Mouse (Mus musculus): ENCODE results near the gene Sult6b2.

DNA sequence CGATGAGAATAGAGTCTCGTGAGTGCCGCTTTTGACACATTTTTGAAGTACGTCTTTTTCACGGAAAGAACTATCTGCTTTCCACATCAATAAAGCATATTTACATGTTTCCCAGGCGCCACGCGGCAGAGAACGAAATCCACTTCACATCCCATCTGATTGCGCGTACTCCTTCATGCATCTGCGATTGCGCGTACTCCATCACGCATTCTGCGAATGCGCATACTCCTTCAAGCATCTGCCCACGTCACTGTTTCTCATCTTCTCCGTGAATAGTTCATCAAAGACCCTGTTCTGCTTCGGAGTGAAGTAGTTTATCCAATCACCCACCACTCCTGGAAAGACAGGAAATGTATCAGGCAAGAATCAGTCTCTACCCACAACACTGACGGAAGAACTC lies 18.2 kb downstream of the Sult6b2 start:
- TF ChIP-seq POLR2A (IDR thresholded peaks at IDR 0.05; ENCODE audit: insufficient read depth, low read length) (no peak), CTCF (IDR thresholded peaks at IDR 0.05; ENCODE audit: low read depth, low read length) (no peak)
